Comparison of ENCODE assay signal across 17 mouse cellular contexts in the genomic region with DNA sequence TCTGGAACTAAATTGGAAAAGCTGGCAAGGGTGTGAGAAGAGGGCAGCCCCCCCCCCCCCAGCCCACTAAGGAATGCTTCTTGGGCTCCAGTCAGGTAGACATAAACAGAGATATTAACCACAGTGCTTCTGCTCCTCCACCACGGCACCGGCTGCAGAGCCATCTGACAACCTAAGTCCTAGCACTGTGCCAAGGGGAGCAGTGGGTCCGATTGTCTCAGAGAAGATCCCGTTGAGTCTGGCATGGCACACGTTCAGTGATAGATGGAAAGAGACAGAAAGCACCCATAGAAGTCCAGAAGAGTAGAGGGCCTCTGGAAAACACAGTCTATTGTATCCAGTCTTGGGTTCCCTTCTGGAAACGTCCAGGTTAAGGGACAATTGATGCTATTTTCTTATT.
A peak's percentile ranks its signal among the peaks of the same experiment; 100 is the strongest.
DNase-seq lines count a peak whose midpoint lies in the region; TF ChIP-seq lines count a peak whose summit lies in the region.
"Had no signal": no experiment of that assay in that cellular context is flagged by ENCODE, and none has a peak within 500 bp of the region (broad histone marks: within the 10 kb centered on the region; RNA-seq: fewer than 3 reads in every experiment).

No protein-coding gene starts in this region.

- H3K27ac ChIP-seq in cerebellum, adult 2 months (ENCODE audit: insufficient read depth, low read length): no peak overlapping the region
- no peak overlapping the region for H3K27ac ChIP-seq in heart, adult 2 months
- H3K27ac ChIP-seq: embryonic facial prominence, embryonic 13.5 days; embryonic facial prominence, embryonic 15.5 days; forebrain, embryonic 10.5 days; forebrain, embryonic 13.5 days had no signal

- no peaks in the 10 kb centered on the region; the same call in 1 of the 2 replicates for H3K27me3 ChIP-seq in cerebellum, adult 2 months (ENCODE audit: control insufficient read depth, insufficient read depth, low read length)
- no peaks in the 10 kb centered on the region for H3K27me3 ChIP-seq in heart, adult 2 months (ENCODE audit: control insufficient read depth, insufficient read depth, low read length)
- H3K27me3 ChIP-seq: embryonic facial prominence, embryonic 13.5 days; embryonic facial prominence, embryonic 15.5 days; forebrain, embryonic 13.5 days had no signal

- TF ChIP-seq EP300 in heart, adult 2 months (IDR thresholded peaks at IDR 0.05; ENCODE audit: insufficient read depth, low read depth, low read length): no peak

- H3K36me3 ChIP-seq in heart, adult 2 months (ENCODE audit: control insufficient read depth, insufficient read depth, low read length): no peaks in the 10 kb centered on the region
- H3K36me3 ChIP-seq: embryonic facial prominence, embryonic 13.5 days; embryonic facial prominence, embryonic 15.5 days; forebrain, embryonic 10.5 days had no signal

- H3K4me1 ChIP-seq in cerebellum, adult 2 months (ENCODE audit: control insufficient read depth, insufficient read depth, low read length): no peaks in the 10 kb centered on the region
- no peaks in the 10 kb centered on the region for H3K4me1 ChIP-seq in heart, adult 2 months (ENCODE audit: control insufficient read depth, insufficient read depth, low read length)
- H3K4me1 ChIP-seq: embryonic facial prominence, embryonic 13.5 days had no signal

- H3K9ac ChIP-seq in heart, adult 2 months (ENCODE audit: low read depth, low read length): no peak overlapping the region
- H3K9ac ChIP-seq: embryonic facial prominence, embryonic 13.5 days; embryonic facial prominence, embryonic 15.5 days; forebrain, embryonic 13.5 days had no signal

- H3K79me2 ChIP-seq in heart, adult 2 months (replicated peaks; ENCODE audit: control insufficient read depth, insufficient read depth, low read length): no peaks in the 10 kb centered on the region

- TF ChIP-seq CTCF in cerebellum, adult 2 months (IDR thresholded peaks at IDR 0.05; ENCODE audit: borderline replicate concordance, insufficient read depth, low read depth, low read length): no peak
- TF ChIP-seq CTCF in heart, adult 2 months (IDR thresholded peaks at IDR 0.05): no peak

- no peak for TF ChIP-seq POLR2A in cerebellum, adult 2 months (IDR thresholded peaks at IDR 0.05; ENCODE audit: borderline replicate concordance, insufficient read depth, low read length)
- TF ChIP-seq POLR2A in heart, adult 2 months (IDR thresholded peaks at IDR 0.05; ENCODE audit: insufficient read depth, low read depth, low read length): no peak

- peak; percentile 54 to 60 for DNase-seq in cerebellum, postnatal 14 days
- no peak for DNase-seq in cerebellum, adult 2 months
- DNase-seq in heart, adult 11 months: peak; percentile 55
- DNase-seq in heart, adult 2 months: no peak
- DNase-seq: adrenal gland, adult 2 months; adrenal gland, postnatal 10 days; adrenal gland, postnatal 25 days; cerebellum, adult 11 months; cerebellum, adult 18-20 months; cerebellum, adult 9-11 months; cerebellum, postnatal 36 days; embryo, embryonic 11 days had no signal

- 7% methylated on average over 6 of the region's 6 CpGs for WGBS in cerebellum, adult 2 months
- WGBS in heart, adult 2 months: 72% methylated on average over 6 of the region's 6 CpGs

- intact Hi-C loops in heart, adult 2 months (cut with DNase I): no loop called here

- no peak overlapping the region for H3K4me3 ChIP-seq in cerebellum, adult 2 months (replicated peaks; ENCODE audit: insufficient read depth, low read depth, low read length)
- no peak overlapping the region for H3K4me3 ChIP-seq in heart, adult 2 months
- H3K4me3 ChIP-seq: embryonic facial prominence, embryonic 13.5 days; embryonic facial prominence, embryonic 15.5 days; erythroblast, embryonic 14.5 days; forebrain, embryonic 10.5 days; forebrain, embryonic 13.5 days had no signal

Comparison
In these comparisons a context has a peak if more than half of its experiments do, and no peak if none do; other contexts are left out.
1. DNase-seq: peak in cerebellum, postnatal 14 days (2 of 2) and heart, adult 11 months (single experiment); none in cerebellum, adult 2 months (0 of 2) and heart, adult 2 months (0 of 2).